Mouse (Mus musculus) spleen, postnatal 36 days (tissue): ENCODE measurements around the gene Usp35.

Experiments used
- DNase-seq, 2 experiments: peaks; one replicate each; pipeline ENCODE4 v3.0.0; 2022; ENCODE audit warnings: low spot score in 2 of 2, mixed read lengths in 1 of 2

Gene Usp35

DNA sequence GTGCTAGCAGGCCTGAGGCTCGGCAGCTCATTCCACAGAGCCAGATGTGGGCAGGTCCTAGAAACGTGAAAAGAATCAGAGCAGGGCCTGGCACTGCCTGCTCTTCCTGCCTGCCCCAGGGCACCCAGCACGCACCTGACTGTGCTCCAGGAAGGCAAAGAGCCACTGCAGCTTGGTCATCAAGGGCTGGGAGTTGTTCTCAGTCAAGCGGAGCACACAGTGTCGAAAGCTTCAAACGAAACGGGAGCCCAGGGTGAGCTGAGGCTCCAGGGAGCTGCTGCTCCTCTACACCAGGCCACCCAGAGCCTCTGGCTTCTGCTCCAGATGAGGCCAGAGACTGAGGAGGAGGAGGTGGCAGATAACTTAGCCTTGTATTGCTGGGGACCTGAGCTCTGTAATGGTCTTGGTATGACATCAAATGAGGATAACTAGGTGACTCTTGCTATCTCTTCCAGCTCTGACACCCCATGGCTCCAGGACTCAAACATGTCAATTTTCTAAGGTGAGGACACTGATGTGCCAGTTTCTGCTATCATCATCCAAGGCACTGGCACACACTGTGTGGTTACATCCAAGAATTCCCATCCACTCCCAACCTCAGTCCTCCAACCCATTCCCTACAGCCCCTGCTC is 18.3 kb downstream of the Usp35 start:
- no peak for DNase-seq

DNA sequence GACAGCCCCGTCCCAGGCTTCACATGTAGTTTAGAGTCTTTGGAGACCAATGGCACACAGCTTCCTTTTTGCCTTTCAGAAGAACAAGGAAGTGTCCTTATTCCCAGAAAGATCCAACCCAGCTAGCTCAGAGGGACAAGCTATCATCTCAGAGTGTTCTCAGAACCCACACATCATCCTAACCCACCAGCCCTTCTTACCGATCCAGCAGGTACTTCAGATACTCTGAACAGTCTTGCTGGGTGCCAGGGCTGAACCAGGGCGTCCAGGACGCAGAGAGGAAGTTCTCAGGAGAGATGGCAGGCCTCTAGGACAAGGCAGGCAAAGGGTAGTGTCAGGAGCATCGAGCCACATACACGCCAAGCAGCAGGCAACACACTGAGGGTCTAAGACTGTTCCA is 19.0 kb downstream of the Usp35 start:
- DNase-seq: no peak

DNA sequence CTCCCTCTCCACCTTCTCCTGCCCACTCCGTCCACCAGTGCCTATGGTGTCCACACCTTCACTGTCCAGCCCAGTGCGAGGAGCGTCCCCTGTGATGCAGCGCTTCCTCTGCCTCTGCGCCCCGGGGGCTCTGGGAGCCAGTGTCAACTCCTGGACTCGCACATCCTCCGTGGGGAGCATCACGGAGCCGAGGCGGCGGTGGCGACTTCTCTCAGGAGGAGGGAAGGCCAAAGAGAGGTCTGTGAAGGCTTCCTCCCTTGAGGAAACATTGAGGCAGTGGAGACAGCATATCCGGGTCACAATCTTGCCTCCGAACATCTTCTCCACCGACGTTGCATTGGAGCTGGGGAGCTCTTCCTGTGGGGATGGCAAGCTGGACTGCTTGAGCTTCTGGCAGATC is 19.6 kb downstream of the Usp35 start:
- no peak for DNase-seq

DNA sequence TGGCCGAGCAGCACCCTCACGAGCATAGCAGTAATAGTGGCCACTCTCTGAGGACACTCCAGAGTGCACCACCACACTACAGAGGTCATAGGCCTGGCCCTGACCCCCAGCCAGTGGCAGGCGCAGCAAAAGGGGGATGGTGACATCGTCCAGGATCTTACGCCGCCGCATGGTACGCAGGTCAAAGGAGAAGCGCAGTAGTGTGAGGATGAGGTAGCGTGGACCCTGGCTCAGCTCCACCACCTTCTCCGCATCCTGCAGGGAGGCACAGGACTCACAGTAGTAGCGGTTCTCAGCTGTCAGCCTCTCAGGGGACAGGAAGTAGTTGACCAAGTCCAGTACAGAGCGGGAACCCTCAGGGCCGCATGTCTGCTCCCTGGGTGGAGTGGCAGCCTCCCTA is 20.2 kb downstream of the Usp35 start:
- DNase-seq: no peak

DNA sequence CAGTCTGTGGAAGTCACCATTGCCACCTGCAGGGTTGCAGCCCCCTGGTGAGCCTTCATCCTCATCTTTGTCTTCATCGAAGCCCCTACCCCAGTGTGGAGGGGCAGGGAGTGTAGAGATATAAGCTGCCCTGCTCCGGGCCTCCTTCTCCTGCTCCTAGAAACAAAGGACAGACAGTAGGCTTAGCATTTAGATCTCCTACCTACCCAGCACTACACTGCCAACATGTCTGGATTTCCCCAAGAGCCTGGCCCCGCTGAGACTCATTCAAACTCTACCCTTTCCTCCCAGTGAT is 21.5 kb downstream of the Usp35 start:
- DNase-seq: no peak

DNA sequence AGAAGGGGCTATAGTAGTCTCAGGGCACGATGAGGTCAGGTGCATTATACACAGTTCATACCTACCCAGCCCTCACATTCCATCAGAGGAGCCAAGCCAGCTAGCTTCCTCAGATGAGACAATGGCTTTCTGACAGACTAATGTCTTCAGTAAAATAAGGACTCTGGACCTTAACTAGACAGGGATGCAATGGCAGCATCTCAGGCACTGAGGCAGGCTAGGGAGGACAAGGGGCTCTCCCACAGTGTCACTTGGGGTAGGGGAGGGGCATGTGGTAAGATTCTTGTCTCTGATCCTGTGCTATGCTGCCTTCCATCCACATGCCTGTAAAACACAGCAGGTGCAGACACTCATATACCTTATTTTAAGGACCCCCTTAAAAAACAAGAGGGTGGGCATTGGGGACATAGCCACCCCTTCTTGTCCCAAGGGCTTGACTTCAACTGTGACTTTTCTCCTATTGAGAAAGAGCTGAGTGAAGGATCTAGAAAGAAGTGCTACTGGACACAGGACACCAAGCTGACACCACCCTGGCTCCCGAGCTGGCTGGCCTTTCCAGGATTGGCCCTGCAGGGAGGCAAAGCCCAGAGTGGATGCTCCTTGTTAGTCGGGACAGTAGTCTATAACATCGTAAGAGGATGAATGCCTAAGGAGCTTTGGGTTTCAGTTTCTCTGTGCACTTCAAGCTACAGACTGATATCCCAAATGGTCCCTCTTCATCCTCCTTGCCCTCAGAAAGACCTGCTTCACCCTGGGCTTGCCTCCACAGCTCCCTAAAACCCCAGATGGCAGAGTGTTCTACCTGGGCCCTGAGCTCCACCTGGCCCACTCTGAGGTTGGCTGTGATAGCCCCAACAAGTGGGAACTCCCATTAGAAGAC is 22.1 kb downstream of the Usp35 start:
- DNase-seq: no peak

DNA sequence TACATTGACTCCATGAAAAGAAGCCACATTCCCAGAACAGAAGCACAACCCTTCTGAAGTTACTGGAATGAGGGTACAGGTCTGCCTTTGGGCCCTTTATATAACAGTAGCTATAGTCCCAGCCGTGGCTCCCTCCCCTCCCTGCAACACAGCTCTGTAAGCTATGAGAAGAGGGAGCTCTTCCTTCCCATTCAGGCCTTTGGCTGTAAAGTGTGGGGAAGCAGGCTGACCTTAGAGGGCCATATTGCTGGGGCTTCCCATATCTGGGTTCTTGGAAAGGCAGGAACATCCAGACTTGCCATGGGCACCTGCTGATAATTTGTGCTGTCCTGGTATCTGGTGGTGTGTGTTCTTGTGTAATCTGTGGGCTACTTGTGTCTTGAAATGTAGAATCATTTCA is 24.3 kb downstream of the Usp35 start:
- DNase-seq: no peak

DNA sequence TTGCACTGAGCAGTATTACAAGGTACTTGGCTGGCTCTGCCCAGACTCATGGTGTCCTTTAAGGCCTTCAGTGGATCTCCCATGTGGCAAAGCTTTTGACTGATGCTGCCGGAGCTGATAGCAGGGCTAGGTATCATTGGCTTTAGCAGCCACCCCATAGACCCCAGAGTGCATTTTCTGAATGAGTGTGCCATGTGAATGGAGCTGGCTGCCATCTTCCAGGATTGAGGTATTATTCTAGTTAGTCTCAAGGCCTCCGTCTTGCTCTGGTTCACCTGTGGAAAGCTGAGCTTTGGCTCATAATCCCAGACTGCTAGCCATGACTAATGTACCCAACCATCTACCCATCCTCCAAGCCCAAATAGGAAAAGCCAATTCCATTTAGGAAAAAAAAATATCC is 25.0 kb downstream of the Usp35 start:
- DNase-seq: no peak

DNA sequence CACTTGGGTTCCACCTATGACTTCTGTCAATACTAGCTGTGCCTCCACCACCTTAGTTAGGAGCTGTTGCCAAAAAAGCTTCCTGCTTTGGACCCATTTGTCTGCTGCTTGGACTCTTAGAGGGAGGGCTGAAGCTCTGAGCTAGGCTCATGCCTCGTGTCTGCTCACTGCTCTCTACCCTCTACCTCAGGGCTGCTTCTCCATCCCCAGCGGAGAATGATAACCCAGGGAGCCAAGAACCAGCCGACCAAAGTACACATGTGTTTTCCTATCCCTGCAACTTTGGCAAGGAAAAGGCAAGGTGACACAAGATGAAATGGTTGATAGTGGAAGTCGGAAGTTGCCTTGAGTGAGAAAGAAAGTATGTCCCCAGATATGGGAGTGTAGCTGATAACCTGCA is 26.6 kb downstream of the Usp35 start:
- no peak for DNase-seq

DNA sequence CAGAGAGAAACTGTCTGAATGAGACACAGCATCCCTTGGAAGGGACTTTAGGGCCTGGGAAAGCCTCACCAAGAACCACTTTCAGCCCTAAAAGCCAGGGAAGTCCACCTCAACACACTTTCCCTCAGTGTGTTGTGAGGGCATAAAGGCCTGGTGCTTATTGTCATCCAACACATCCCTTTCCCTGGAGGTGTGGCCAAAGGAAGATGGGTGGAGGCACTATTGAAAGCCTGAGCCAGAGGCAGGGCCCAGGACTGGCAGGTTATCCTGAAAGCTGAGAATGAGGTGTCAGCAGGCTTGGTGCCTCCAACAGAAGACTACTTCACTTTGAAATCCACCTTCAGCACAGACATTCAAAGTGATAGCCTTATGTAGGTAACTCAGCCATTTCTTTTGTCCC is 27.3 kb downstream of the Usp35 start:
- no peak for DNase-seq

DNA sequence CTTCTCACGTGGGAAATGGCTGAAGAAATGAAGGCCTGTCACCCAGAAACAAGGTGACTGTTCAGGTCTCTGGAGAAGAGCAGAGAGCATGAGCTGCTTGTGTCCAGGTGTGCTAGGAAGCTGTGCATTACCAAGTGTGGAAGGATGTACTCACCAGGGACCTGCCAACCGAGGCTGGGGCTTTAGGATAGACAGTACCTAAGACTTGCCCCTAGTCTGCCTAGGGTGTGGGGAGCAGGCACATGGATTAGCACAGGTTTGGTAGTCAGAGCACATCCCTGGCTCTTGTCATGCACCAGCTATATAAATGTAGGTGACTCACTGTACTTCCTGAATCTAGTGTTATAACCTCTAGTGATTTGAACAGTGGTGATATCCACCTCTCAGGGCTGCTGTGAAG is 28.2 kb downstream of the Usp35 start:
- no peak for DNase-seq

DNA sequence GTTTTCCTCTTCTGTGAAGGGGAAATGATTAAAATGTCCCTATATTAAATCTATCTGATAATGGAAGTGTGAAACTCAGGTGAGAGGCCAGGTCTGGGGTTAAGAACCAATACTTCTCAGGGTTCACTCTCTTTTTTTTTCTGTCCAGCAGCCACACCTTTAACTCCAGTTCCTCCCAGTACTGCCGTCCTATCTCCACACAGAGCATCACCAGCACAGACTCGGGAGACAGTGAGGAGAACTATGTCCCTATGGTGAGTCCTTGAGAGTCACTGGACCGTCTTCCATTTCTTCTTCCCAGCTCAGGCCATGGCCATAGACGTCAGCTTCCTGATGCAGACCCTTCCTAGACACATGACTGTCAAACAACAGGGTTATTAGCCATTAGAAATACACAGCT is 28.9 kb downstream of the Usp35 start:
- no peak for DNase-seq

DNA sequence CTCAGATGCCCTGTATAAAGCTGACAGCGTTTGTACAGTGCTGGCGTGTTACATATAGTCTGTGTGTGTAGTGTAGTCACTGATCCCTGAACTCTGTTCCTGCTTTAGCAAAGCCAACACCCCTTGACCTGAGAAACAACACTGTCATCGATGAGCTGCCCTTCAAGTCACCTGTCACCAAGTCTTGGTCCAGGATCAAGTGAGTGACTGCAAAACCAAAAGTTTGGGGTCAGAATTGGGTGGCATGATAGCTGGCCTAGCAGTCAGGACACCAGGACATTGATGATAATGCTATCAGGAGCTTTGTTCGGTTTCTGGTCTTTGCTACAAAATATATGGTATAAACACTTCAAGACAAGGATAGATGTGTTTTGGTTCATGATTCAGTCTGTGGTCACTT is 29.6 kb downstream of the Usp35 start:
- DNase-seq: no peak

DNA sequence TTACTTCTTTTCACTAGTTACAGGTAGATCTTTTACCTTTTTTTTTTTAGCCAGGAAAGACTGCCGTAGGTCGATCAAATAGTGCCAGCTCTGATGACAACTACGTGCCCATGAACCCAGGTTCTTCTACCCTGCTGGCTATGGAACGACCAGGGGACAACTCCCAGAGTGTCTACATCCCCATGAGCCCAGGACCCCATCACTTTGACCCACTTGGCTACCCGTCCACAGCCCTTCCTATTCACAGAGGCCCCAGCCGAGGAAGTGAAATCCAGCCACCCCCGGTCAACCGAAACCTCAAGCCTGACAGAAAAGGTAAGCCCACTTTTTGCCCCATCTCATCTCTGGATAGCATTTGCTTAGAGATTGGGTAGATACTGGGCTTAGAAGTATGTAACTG is 30.5 kb downstream of the Usp35 start:
- no peak for DNase-seq

DNA sequence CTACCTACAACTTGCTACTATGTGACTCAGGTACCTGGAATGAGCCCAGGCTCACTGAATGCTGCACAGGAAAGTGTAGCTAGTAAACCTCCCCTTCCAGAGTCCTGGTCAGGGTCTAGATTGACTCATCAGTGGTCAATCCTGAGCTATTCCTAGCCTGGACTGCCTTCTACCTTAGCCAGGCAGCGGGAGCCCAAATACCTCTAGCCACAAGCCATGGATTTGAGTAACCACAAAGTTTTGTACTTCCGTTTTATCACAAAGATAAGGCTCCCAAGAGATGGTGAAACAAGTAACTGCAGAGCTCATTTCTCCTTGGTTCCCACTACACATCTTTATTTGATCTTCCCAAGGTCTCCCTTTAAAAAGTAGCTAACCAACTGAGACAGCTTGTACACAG is 30.9 kb downstream of the Usp35 start:
- DNase-seq: no peak

DNA sequence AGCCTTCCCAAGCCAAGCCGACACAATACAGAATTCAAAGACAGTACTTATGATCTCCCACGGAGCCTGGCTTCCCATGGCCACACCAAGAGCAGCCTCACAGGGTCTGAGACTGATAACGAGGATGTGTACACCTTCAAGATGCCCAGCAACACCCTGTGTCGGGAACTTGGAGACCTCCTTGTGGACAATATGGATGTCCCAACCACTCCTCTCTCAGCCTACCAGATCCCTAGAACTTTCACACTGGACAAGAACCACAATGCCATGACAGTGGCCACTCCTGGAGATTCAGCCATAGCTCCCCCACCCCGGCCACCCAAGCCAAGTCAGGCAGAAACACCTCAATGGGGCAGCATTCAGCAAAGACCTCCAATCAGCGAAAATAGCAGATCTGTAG is 32.9 kb downstream of the Usp35 start:
- DNase-seq: no peak

DNA sequence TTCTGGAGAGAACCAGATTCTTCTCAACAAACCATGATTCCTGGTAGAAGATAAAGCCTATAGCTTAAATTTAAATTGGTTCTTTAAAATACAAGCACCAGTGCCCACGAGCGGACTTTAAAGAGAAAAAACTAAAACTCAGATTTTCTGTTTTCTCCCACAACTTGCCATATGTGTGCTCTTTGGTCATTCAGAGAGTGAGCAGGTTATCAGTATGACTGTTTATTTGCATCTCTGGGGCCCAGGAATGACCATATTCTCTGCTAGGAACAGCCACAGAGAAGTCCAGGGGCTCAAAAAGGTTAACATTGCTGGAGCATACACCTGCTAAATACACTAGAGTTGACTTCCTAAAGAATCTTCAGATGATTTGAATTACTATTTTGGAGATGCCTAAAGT is 33.5 kb downstream of the Usp35 start:
- DNase-seq: no peak

DNA sequence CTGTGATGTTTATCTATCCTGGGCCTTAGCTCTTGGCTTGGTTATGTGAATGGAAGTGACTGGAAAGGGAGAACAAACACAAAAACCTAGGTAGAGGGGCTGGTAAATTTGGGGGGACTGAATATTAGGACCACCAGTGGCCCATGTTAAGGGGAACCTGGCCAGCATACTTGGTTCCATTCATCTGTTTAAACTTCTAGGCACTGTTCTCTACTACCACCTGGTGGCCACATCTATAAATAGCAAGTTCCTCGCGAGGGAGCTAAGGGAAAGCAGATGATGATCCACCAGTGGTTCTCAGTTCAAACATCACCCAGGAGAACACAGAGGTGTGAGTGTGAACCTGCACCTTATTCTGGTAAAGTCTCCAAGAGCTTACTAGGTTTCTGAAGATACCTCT is 34.4 kb downstream of the Usp35 start:
- peak; percentile 29 to 33 for DNase-seq

DNA sequence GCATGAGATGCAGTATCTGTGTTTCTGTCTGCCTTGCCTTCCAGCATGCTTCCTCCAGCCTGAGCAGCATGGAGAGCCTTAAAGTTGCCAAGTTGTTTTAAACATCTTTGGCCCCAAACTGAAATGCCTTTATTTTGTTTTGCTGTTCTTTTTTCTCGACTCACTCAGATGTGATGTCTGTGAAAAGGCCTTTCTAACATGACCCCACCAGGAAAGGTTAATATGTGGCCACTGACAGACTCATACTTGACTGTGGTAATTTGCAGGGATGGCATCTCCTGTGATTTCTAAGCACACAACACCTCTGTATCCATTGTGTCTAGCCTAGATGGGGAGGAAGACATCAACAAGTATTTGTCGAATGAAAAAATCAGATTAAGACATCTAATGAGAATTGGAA is 34.8 kb downstream of the Usp35 start:
- DNase-seq: no peak

DNA sequence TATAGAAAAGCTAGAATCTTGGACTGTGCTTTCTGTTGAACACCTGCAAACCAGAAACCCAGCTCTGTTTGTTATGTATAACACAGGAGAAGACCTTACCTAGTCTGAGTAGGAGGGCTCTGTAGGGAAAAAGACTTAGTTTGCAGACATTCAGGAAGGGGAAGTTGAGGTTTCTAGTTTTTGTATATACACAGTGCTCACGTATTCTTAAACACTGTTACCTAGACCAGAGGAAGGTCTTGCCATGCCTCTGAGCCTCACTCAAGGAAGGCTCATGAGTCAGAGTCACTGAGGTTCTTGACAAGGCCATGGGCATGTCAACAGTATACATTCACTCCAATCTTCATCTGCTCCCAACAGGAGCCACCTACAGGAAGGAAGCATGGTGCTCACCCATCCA is 60.8 kb downstream of the Usp35 start:
- DNase-seq: no peak

DNA sequence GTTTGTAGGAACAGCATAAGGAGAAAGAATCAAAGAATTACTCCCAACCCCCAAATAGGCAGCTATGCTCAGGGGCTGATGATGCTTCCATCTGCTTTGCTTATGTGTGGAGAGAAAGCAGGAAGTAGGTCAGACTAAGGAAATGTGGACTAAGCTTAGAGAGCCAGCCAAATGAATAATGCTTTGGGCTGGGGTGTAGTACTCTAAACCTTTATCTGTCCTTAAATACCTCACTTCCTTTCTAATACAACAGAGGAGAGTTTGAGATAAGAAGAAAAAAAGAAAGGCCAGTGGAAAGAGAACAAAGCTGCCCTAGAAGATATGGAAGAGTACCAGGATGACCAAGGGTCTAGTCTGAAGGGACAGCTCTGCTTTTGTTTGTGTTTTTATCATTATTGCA is 61.5 kb downstream of the Usp35 start:
- no peak for DNase-seq

DNA sequence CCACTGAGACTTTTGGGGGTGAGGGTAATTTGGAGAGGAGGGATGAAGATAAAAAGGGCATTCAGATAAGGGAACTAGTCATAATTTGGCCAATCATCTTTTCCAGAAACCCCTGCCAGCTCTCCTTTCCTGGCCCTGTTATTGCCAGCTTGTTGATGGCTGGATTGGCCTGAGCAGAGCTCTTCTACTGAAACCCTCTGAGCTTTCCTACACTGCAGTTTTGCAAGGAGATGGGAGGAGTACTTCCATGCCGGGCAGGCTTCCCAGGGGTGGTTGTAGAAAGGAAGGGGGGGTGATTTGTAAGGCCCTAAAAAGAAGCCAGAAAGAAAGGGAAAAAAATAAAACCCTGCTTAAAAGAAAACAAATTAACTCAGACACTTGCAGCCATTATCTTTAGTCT is 69.3 kb downstream of the Usp35 start:
- no peak for DNase-seq
